In the genomic region with DNA sequence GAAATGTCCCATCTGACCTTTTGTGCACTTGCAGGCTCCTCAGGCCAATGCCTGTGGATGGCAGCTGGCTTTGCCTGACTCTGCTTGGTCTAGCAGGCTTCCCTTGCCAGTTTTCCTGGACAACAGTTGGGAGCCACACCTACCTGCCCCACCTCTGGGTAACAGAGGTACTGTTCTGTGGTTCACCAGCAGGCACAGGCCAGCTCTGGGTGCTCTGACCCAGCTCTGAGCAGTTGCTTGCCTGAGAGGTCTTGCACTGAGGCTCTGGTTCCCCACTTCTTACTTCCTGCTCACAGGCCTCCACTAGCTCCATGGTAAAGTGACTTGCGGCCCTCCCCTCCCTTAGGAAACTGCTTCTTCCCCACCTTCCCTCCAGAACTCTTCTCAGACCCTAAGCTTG, we compare ENCODE assay signal across 10 mouse cellular contexts. TPM values are rescaled to one million over a fixed set of nuclear protein-coding genes. Genes with fewer than 3 reads are reported as not detected.
DNase-seq lines count a peak whose midpoint lies in the region; ATAC-seq lines count a peak whose summit lies in the region.
"Had no signal": no experiment of that assay in that cellular context is flagged by ENCODE, and none has a peak within 500 bp of the region (broad histone marks: within the 10 kb centered on the region; RNA-seq: fewer than 3 reads in every experiment).

No protein-coding gene starts in this region.

- H3K4me3 ChIP-seq in forebrain, embryonic 12.5 days (replicated peaks) = no peak overlapping the region
- no peak overlapping the region for H3K4me3 ChIP-seq in forebrain, embryonic 10.5 days
- no peak overlapping the region for H3K4me3 ChIP-seq in liver, embryonic 11.5 days (ENCODE audit: low read depth, low read length)
- H3K4me3 ChIP-seq: erythroblast, embryonic 14.5 days had no signal

- H3K9me3 ChIP-seq in forebrain, embryonic 12.5 days = no peaks in the 10 kb centered on the region
- no peaks in the 10 kb centered on the region for H3K9me3 ChIP-seq in forebrain, embryonic 10.5 days
- H3K9me3 ChIP-seq in liver, embryonic 11.5 days (ENCODE audit: control insufficient read depth, low read length) = no peaks in the 10 kb centered on the region

- ATAC-seq in forebrain, embryonic 12.5 days (ENCODE audit: low FRiP score) = 0 out of 2 replicates have a peak, but pooled peaks have one; percentile 39
- ATAC-seq in liver, embryonic 11.5 days (replicated peaks; ENCODE audit: low FRiP score) = peak; percentile 56; the same call in 1 of the 2 replicates

- no peak for DNase-seq in forebrain, embryonic 10.5 days (ENCODE audit: extremely low spot score, low spot score)
- peak; percentile 20 for DNase-seq in urinary bladder, postnatal 14 days (ENCODE audit: low spot score)
- DNase-seq in urinary bladder, postnatal 25 days (ENCODE audit: low spot score) = no peak
- DNase-seq in liver, embryonic 11.5 days (ENCODE audit: low spot score) = no peak
- no peak for DNase-seq in adrenal gland, adult 8-10 months
- no peak for DNase-seq in gastrocnemius, postnatal 36 days
- no peak for DNase-seq in gastrocnemius, adult 8-10 months (ENCODE audit: low spot score in 2 of 2)
- DNase-seq: cerebellum, adult 11-12 months had no signal

- intact Hi-C loops in gastrocnemius, postnatal 36 days (cut with DNase I) = loop anchor here (5.0 kb wide), 1 partner anchor 35 kb away; no protein-coding TSS in a partner anchor

- H3K36me3 ChIP-seq in forebrain, embryonic 12.5 days (replicated peaks) = 0 out of 2 replicates have a peak, but pooled peaks cover 6% of the 10 kb centered on the region
- peaks cover 8% of the 10 kb centered on the region; the same call in 1 of the 2 replicates for H3K36me3 ChIP-seq in forebrain, embryonic 10.5 days (replicated peaks)
- peaks cover 4% of the 10 kb centered on the region; the same call in 1 of the 2 replicates for H3K36me3 ChIP-seq in liver, embryonic 11.5 days (ENCODE audit: control insufficient read depth, insufficient read depth, low read length)

- H3K4me1 ChIP-seq in forebrain, embryonic 12.5 days = 0 out of 2 replicates have a peak, but pooled peaks cover 6% of the 10 kb centered on the region
- 0 out of 2 replicates have a peak, but pooled peaks cover 5% of the 10 kb centered on the region for H3K4me1 ChIP-seq in forebrain, embryonic 10.5 days
- H3K4me1 ChIP-seq in liver, embryonic 11.5 days (replicated peaks; ENCODE audit: control insufficient read depth, insufficient read depth, low read length) = no peaks in the 10 kb centered on the region; the same call in none of the 2 replicates

- no peak overlapping the region for H3K9ac ChIP-seq in forebrain, embryonic 12.5 days
- no peak overlapping the region for H3K9ac ChIP-seq in liver, embryonic 11.5 days (ENCODE audit: low read depth, low read length)

- no peak overlapping the region for H3K27ac ChIP-seq in forebrain, embryonic 12.5 days
- no peak overlapping the region for H3K27ac ChIP-seq in forebrain, embryonic 10.5 days
- no peak overlapping the region for H3K27ac ChIP-seq in liver, embryonic 11.5 days (ENCODE audit: low read depth, low read length)

- H3K27me3 ChIP-seq in forebrain, embryonic 12.5 days = no peaks in the 10 kb centered on the region
- H3K27me3 ChIP-seq in forebrain, embryonic 10.5 days (ENCODE audit: poor library complexity, severe bottlenecking) = no peaks in the 10 kb centered on the region
- no peaks in the 10 kb centered on the region for H3K27me3 ChIP-seq in liver, embryonic 11.5 days (replicated peaks; ENCODE audit: control insufficient read depth, insufficient read depth, low read length)

- no peak overlapping the region for H3K4me2 ChIP-seq in forebrain, embryonic 12.5 days
- H3K4me2 ChIP-seq in liver, embryonic 11.5 days = no peak overlapping the region

- 84% methylated on average over 1 of the region's 1 CpGs for WGBS in forebrain, embryonic 12.5 days
- 75% methylated on average over 1 of the region's 1 CpGs for WGBS in forebrain, embryonic 10.5 days
- WGBS in liver, embryonic 11.5 days = 72% methylated on average over 1 of the region's 1 CpGs

RNA-seq across cellular contexts. Expression of a gene that starts 6.9 kb away (rescaled TPM):
- polyA plus RNA-seq in forebrain, embryonic 12.5 days (2016; fragmentation: Nextera tagmentation; extraction: Ambion mirVana) = 48.5 and 51.0 TPM in 2 replicates
- 41.8 and 46.5 TPM in 2 replicates for polyA plus RNA-seq in forebrain, embryonic 10.5 days (2016; fragmentation: Nextera tagmentation; extraction: Ambion mirVana)
- 34.8 and 37.5 TPM in 2 replicates for polyA plus RNA-seq in liver, embryonic 11.5 days (2014; fragmentation: Nextera tagmentation; extraction: Ambion mirVana)
- 10 to 100 TPM; 31.0 to 45.9 (median 36.7) TPM for total RNA-seq in adrenal gland, adult 8-10 months (2022)
- 10 to 100 TPM; 26.6 to 31.1 TPM for total RNA-seq in gastrocnemius, postnatal 36 days (2021)
- 10 to 100 TPM; 31.9 to 39.7 (median 37.3) TPM for total RNA-seq in gastrocnemius, adult 8-10 months (2022)

RNA-seq across cellular contexts. Expression of a gene that starts 23.4 kb away (rescaled TPM):
- 46.4 and 48.7 TPM in 2 replicates for polyA plus RNA-seq in forebrain, embryonic 12.5 days (2016; fragmentation: Nextera tagmentation; extraction: Ambion mirVana)
- polyA plus RNA-seq in forebrain, embryonic 10.5 days (2016; fragmentation: Nextera tagmentation; extraction: Ambion mirVana) = 37.1 and 38.0 TPM in 2 replicates
- 26.2 and 29.1 TPM in 2 replicates for polyA plus RNA-seq in liver, embryonic 11.5 days (2014; fragmentation: Nextera tagmentation; extraction: Ambion mirVana)
- total RNA-seq in adrenal gland, adult 8-10 months (2022) = 100 to 1,000 TPM in 1 of 4 experiments, 10 to 100 TPM in 3; 81.4 to 103 (median 89.6) TPM
- total RNA-seq in gastrocnemius, postnatal 36 days (2021) = 10 to 100 TPM; 23.2 to 23.9 TPM
- 10 to 100 TPM; 25.6 to 30.3 (median 29.0) TPM for total RNA-seq in gastrocnemius, adult 8-10 months (2022)

RNA-seq across cellular contexts. Expression of a gene that starts 23.5 kb away (rescaled TPM):
- polyA plus RNA-seq in forebrain, embryonic 12.5 days (2016; fragmentation: Nextera tagmentation; extraction: Ambion mirVana) = 167 and 178 TPM in 2 replicates
- 158 and 159 TPM in 2 replicates for polyA plus RNA-seq in forebrain, embryonic 10.5 days (2016; fragmentation: Nextera tagmentation; extraction: Ambion mirVana)
- polyA plus RNA-seq in liver, embryonic 11.5 days (2014; fragmentation: Nextera tagmentation; extraction: Ambion mirVana) = 68.0 and 73.7 TPM in 2 replicates
- 100 to 1,000 TPM in 2 of 4 experiments, 10 to 100 TPM in 2; 76.7 to 184 (median 115) TPM for total RNA-seq in adrenal gland, adult 8-10 months (2022)
- total RNA-seq in gastrocnemius, postnatal 36 days (2021) = 10 to 100 TPM; 85.7 to 91.7 TPM
- 100 to 1,000 TPM in 2 of 4 experiments, 10 to 100 TPM in 2; 46.7 to 104 (median 77.5) TPM for total RNA-seq in gastrocnemius, adult 8-10 months (2022)

RNA-seq across cellular contexts. Expression of a gene that starts 27.2 kb away (rescaled TPM):
- polyA plus RNA-seq in forebrain, embryonic 12.5 days (2016; fragmentation: Nextera tagmentation; extraction: Ambion mirVana) = 94.8 and 98.4 TPM in 2 replicates
- 94.3 and 98.6 TPM in 2 replicates for polyA plus RNA-seq in forebrain, embryonic 10.5 days (2016; fragmentation: Nextera tagmentation; extraction: Ambion mirVana)
- polyA plus RNA-seq in liver, embryonic 11.5 days (2014; fragmentation: Nextera tagmentation; extraction: Ambion mirVana) = 83.7 TPM in 2 replicates
- total RNA-seq in adrenal gland, adult 8-10 months (2022) = 100 to 1,000 TPM; 179 to 200 (median 194) TPM
- 10 to 100 TPM; 80.9 to 82.2 TPM for total RNA-seq in gastrocnemius, postnatal 36 days (2021)
- 100 to 1,000 TPM; 102 to 110 (median 106) TPM for total RNA-seq in gastrocnemius, adult 8-10 months (2022)

RNA-seq across cellular contexts. Expression of a gene that starts 34.2 kb away (rescaled TPM):
- polyA plus RNA-seq in forebrain, embryonic 12.5 days (2016; fragmentation: Nextera tagmentation; extraction: Ambion mirVana) = 119 and 125 TPM in 2 replicates
- 94.1 and 95.9 TPM in 2 replicates for polyA plus RNA-seq in forebrain, embryonic 10.5 days (2016; fragmentation: Nextera tagmentation; extraction: Ambion mirVana)
- polyA plus RNA-seq in liver, embryonic 11.5 days (2014; fragmentation: Nextera tagmentation; extraction: Ambion mirVana) = 51.0 and 53.1 TPM in 2 replicates
- 10 to 100 TPM; 39.3 to 64.7 (median 52.0) TPM for total RNA-seq in adrenal gland, adult 8-10 months (2022)
- total RNA-seq in gastrocnemius, postnatal 36 days (2021) = 10 to 100 TPM; 13.5 to 13.8 TPM
- total RNA-seq in gastrocnemius, adult 8-10 months (2022) = 10 to 100 TPM; 15.3 to 19.3 (median 16.2) TPM
